Mouse (Mus musculus) liver, embryonic 14.5 days (tissue): ENCODE measurements at regions not wholly inside any gene's neighbourhood (a gene's known extent, or its start where the extent isn't known, plus 50 kb on each side); places are given as distances from the start of the nearest gene placed in this dataset.

Experiments used
- CTCF ChIP-seq: IDR thresholded peaks from 2 replicates; pipeline ENCODE4 v1.5.1; 2016; ENCODE audit warnings: antibody characterized with exemption, low read depth, control low read depth
- EP300 ChIP-seq: IDR thresholded peaks from 2 replicates; pipeline ENCODE4 v1.6.1; 2016; ENCODE audit warnings: antibody characterized with exemption, low read depth

DNA sequence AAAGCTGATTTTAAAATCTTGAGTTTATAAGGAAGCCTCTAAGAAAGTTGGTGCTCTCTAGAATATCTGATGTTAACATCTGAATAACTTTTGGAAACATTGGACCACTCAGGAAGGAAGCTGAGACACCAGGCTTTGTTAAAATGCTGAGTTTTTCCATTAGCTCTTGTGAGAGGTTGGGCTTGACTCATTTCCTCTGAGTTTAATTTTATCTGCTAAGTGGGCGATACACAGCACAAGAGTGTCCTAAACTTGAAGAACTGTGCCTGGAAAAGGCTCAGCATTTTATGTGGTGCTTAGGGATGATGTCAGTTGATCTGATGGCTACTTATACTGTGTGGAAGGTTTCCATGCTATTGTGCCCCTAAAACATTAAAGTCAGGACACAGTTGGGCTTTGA, 623.6 kb downstream of the Ryr2 start:
- TF ChIP-seq CTCF = no peak
- TF ChIP-seq EP300 = no peak
